Mouse (Mus musculus) ES-Bruce4 (cell line): ENCODE results near the gene Kctd5.

Source experiments
- CTCF ChIP-seq: IDR thresholded peaks from one replicate; pipeline ENCODE4 v1.8.1; 2011; ENCODE audit warnings: low read depth, low read length
- EP300 ChIP-seq: IDR thresholded peaks from 2 replicates; pipeline ENCODE4 v1.6.1; 2011; ENCODE audit warnings: low read depth, low read length; ENCODE audit not compliant: insufficient read depth
- POLR2A ChIP-seq: IDR thresholded peaks from one replicate; pipeline ENCODE4 v1.8.1; 2011; ENCODE audit warnings: low read length; ENCODE audit not compliant: insufficient read depth

DNA sequence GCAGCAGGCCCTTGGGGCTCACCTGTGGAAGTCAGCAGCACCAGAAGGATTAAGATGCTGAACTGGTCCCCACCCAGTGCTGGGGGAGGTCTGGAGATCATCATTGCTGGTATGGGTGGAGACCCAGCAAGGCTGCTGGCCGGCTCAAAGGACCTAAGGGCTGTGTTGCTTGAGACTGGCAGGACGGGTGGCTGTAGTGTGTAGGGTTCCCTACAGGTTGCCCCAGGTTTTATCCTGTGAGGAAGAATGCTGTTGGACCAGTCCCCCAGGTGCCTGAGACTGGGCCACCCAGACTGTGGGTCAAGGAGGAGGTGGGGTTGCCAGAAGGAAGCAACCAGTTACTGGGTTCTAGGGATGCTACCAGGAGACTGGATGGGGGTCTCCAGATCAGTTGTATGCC lies 75.4 kb downstream of the Kctd5 start, which contains the start of gene Prss22:
- TF ChIP-seq POLR2A, result no peak
- TF ChIP-seq CTCF, result no peak
- TF ChIP-seq EP300, result no peak
